Comparison of ENCODE assay signal across 14 mouse cellular contexts in the genomic region with DNA sequence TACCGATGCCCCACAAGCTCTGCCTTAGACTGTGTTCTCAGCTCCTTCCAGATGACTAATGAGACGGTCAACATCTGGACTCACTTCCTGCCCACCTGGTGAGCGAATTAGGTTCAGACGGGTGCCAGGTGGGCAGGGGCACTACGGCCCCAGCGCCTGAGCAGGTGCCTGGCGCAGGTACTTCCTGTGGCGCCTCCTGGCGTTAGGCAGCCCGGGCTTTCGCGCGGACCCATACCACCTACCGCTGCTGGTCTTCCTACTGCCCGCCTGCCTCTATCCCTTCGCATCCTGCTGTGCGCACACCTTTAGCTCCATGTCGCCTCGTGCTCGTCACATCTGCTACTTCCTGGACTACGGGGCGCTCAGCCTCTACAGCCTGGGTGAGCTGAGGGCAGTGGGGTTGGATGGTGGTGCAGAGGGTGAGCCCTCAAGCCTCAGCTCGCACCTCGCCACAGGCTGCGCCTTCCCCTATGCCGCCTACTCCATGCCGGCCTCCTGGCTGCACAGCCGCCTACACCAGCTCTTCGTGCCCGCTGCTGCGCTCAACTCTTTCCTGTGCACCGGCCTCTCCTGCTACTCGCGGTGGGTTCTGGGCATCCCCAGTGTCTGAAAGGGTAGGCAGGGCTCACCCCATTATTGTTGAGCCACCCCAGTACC. TPM values are rescaled to one million over a fixed set of nuclear protein-coding genes. Genes with fewer than 3 reads are reported as not detected.
DNase-seq lines count a peak whose midpoint lies in the region; ATAC-seq and TF ChIP-seq lines count a peak whose summit lies in the region.
"Had no signal": no experiment of that assay in that cellular context is flagged by ENCODE, and none has a peak within 500 bp of the region (broad histone marks: within the 10 kb centered on the region; RNA-seq: fewer than 3 reads in every experiment).

No protein-coding gene starts in this region.

- peaks cover 16% of the 10 kb centered on the region for H3K36me3 ChIP-seq in kidney, embryonic 14.5 days (ENCODE audit: control insufficient read depth, insufficient read depth, low read length)
- no peaks in the 10 kb centered on the region; the same call in 1 of the 2 replicates for H3K36me3 ChIP-seq in thymus, adult 2 months (ENCODE audit: control insufficient read depth, insufficient read depth, low read length)

- TF ChIP-seq CTCF in thymus, adult 2 months (IDR thresholded peaks at IDR 0.05; ENCODE audit: borderline replicate concordance, control insufficient read depth, extremely low read depth, insufficient read depth, low read length, poor library complexity) = 0 out of 2 replicates have a peak, but pooled peaks have one; percentile 16

- H3K4me1 ChIP-seq in kidney, embryonic 14.5 days (ENCODE audit: control insufficient read depth, insufficient read depth, low read length) = peaks cover 4% of the 10 kb centered on the region; the same call in 1 of the 2 replicates
- peaks cover 22% of the 10 kb centered on the region for H3K4me1 ChIP-seq in thymus, adult 2 months (replicated peaks; ENCODE audit: control insufficient read depth, insufficient read depth, low read length)

- H3K27me3 ChIP-seq in kidney, embryonic 14.5 days (ENCODE audit: control insufficient read depth, insufficient read depth, low read length) = peaks cover 13% of the 10 kb centered on the region
- H3K27me3 ChIP-seq in thymus, adult 2 months (ENCODE audit: control insufficient read depth, insufficient read depth, low read length) = no peaks in the 10 kb centered on the region

- H3K4me3 ChIP-seq in kidney, embryonic 14.5 days (ENCODE audit: low read length) = peak overlapping the region; percentile 2; the same call in 1 of the 2 replicates
- H3K4me3 ChIP-seq in thymus, adult 2 months (ENCODE audit: control insufficient read depth, insufficient read depth, low read length) = no peak overlapping the region
- H3K4me3 ChIP-seq: heart, adult 2 months had no signal

- peak; percentile 22 for DNase-seq in CD4-positive, CD25-positive, alpha-beta regulatory T cell, adult 2 months (ENCODE audit: low read depth, low spot score)
- DNase-seq in kidney, adult 11 months = no peak
- DNase-seq in thymus, adult 2 months = no peak
- DNase-seq in thymus, postnatal 36 days = no peak
- DNase-seq in thymus, postnatal 4 days = peak; percentile 45
- no peak for DNase-seq in layer of hippocampus, postnatal 36 days
- DNase-seq: adrenal gland, adult 8-10 months; heart, adult 2 months; left cerebral cortex, postnatal 4 days; right cerebral cortex, adult 18-20 months had no signal

- 48% methylated on average over 34 of the region's 34 CpGs for WGBS in kidney, embryonic 14.5 days
- WGBS in thymus, adult 2 months = 56% methylated on average over 34 of the region's 34 CpGs

- 0 out of 2 replicates have a peak overlapping the region, but pooled peaks have one; percentile 3 for H3K4me2 ChIP-seq in kidney, embryonic 14.5 days (replicated peaks; ENCODE audit: low read depth, low read length)

- ATAC-seq in CD4-positive, CD25-positive, alpha-beta regulatory T cell, adult 4 months = no peak
- ATAC-seq in kidney, embryonic 14.5 days (ENCODE audit: low FRiP score, low TSS enrichment) = no peak

- H3K9ac ChIP-seq in kidney, embryonic 14.5 days (ENCODE audit: low read depth, low read length) = no peak overlapping the region

- H3K27ac ChIP-seq in kidney, embryonic 14.5 days (ENCODE audit: low read depth, low read length) = no peak overlapping the region
- no peak overlapping the region for H3K27ac ChIP-seq in thymus, adult 2 months (ENCODE audit: control insufficient read depth, insufficient read depth, low read length)
- H3K27ac ChIP-seq: heart, adult 2 months had no signal

- TF ChIP-seq POLR2A in thymus, adult 2 months (IDR thresholded peaks at IDR 0.05; ENCODE audit: control insufficient read depth, extremely low read depth, insufficient read depth, low read length, poor library complexity) = no peak

- H3K9me3 ChIP-seq in kidney, embryonic 14.5 days (ENCODE audit: control insufficient read depth, low read length) = peaks cover 7% of the 10 kb centered on the region; the same call in 1 of the 2 replicates

RNA-seq across cellular contexts. Expression of gene Paqr6, which starts 1.4 kb away (rescaled TPM):
- polyA plus RNA-seq in CD4-positive, CD25-positive, alpha-beta regulatory T cell, adult 4 months (2017; shearing (Covaris generic)) = not detected
- polyA plus RNA-seq in kidney, embryonic 14.5 days (2014; fragmentation: Nextera tagmentation; extraction: Ambion mirVana) = 7.9 and 8.5 TPM in 2 replicates
- 1.2 and 2.0 TPM in 2 replicates for polyA plus RNA-seq in thymus, adult 2 months (2012; rRNA removed)
- total RNA-seq in layer of hippocampus, postnatal 36 days (2021) = 10 to 100 TPM; 13.6 to 14.2 TPM
- total RNA-seq: hematopoietic stem cell, adult 5-6 weeks had no signal

RNA-seq across cellular contexts. Expression of gene Bglap3, which starts 6.7 kb away (rescaled TPM):
- polyA plus RNA-seq in CD4-positive, CD25-positive, alpha-beta regulatory T cell, adult 4 months (2017; shearing (Covaris generic)) = not detected
- polyA plus RNA-seq in kidney, embryonic 14.5 days (2014; fragmentation: Nextera tagmentation; extraction: Ambion mirVana) = 0.28 TPM in 1 of 2 replicates, not detected in the other
- polyA plus RNA-seq in thymus, adult 2 months (2012; rRNA removed) = 1.2 and 2.6 TPM in 2 replicates
- total RNA-seq in layer of hippocampus, postnatal 36 days (2021) = under 1 TPM in 1 of 2 experiments, not detected in 1; 0.63 TPM
- total RNA-seq: heart, adult 2 months; hematopoietic stem cell, adult 5-6 weeks had no signal
- polyA plus RNA-seq: heart, adult 2 months had no signal

RNA-seq across cellular contexts. Expression of gene Bglap2, which starts 12.7 kb away (rescaled TPM):
- polyA plus RNA-seq in CD4-positive, CD25-positive, alpha-beta regulatory T cell, adult 4 months (2017; shearing (Covaris generic)) = not detected
- polyA plus RNA-seq in kidney, embryonic 14.5 days (2014; fragmentation: Nextera tagmentation; extraction: Ambion mirVana) = not detected in 2 replicates
- 2.2 and 3.8 TPM in 2 replicates for polyA plus RNA-seq in thymus, adult 2 months (2012; rRNA removed)
- not detected for total RNA-seq in layer of hippocampus, postnatal 36 days (2021)
- total RNA-seq: heart, adult 2 months; hematopoietic stem cell, adult 5-6 weeks; layer of hippocampus, adult 18-20 months; left cerebral cortex, postnatal 4 days had no signal

RNA-seq across cellular contexts. Expression of gene Bglap, which starts 18.4 kb away (rescaled TPM):
- not detected for polyA plus RNA-seq in CD4-positive, CD25-positive, alpha-beta regulatory T cell, adult 4 months (2017; shearing (Covaris generic))
- polyA plus RNA-seq in kidney, embryonic 14.5 days (2014; fragmentation: Nextera tagmentation; extraction: Ambion mirVana) = 0.57 TPM in 1 of 2 replicates, not detected in the other
- polyA plus RNA-seq in thymus, adult 2 months (2012; rRNA removed) = 1.5 and 2.7 TPM in 2 replicates
- not detected for total RNA-seq in layer of hippocampus, postnatal 36 days (2021)
- total RNA-seq: heart, adult 2 months; hematopoietic stem cell, adult 5-6 weeks; layer of hippocampus, adult 18-20 months; left cerebral cortex, postnatal 4 days had no signal
- polyA plus RNA-seq: heart, adult 2 months had no signal

RNA-seq across cellular contexts. Expression of gene Smg5, which starts 29.8 kb away (rescaled TPM):
- polyA plus RNA-seq in CD4-positive, CD25-positive, alpha-beta regulatory T cell, adult 4 months (2017; shearing (Covaris generic)) = 10 to 100 TPM; 24.2 to 34.9 TPM
- 36.5 and 47.4 TPM in 2 replicates for polyA plus RNA-seq in kidney, embryonic 14.5 days (2014; fragmentation: Nextera tagmentation; extraction: Ambion mirVana)
- polyA plus RNA-seq in thymus, adult 2 months (2012; rRNA removed) = 151 and 159 TPM in 2 replicates
- total RNA-seq in layer of hippocampus, postnatal 36 days (2021) = 10 to 100 TPM; 65.1 to 72.6 TPM

Comparison
In these comparisons a context has a peak if more than half of its experiments do, and no peak if none do; other contexts are left out.
1. DNase-seq: peak in CD4-positive, CD25-positive, alpha-beta regulatory T cell, adult 2 months (single experiment) and thymus, postnatal 4 days (single experiment); none in kidney, adult 11 months (single experiment), thymus, adult 2 months (single experiment), thymus, postnatal 36 days (0 of 2) and layer of hippocampus, postnatal 36 days (0 of 2).